Mouse (Mus musculus) erythroblast, adult 5-6 weeks (primary cell): Measurements from ENCODE around the gene Gnaq. TPM values are rescaled to one million over a fixed set of nuclear protein-coding genes. Genes with fewer than 3 reads are reported as not detected.

Experiments
- ATAC-seq: replicated peaks from 2 replicates; pipeline ENCODE4 v1.8.0; 2016; ENCODE audit warnings: moderate number of reproducible peaks, mild to moderate bottlenecking, moderate TSS enrichment, inconsistent platforms; ENCODE audit not compliant: poor library complexity, low FRiP score, severe bottlenecking
- total RNA-seq, 2 experiments: library from RNA; stranded (forward) in 1 of 2; stranded (reverse) in 1 of 2; fragments of 150-400 nt in 1 of 2; fragments of 200-764, 138-1000 nt in 1 of 2; gene quantifications; 2 replicates each; pipeline versions ENCODE4 v1.2.3 to v1.2.4; 2015 to 2017; ENCODE audit warnings: low replicate concordance in 2 of 2

Gnaq gene
- total RNA-seq, 2 experiments from 2014 or later: 7.7 to 12.9 TPM

- ATAC-seq: no peak
These were observed 51.1 kb downstream of the Gnaq start for GRCm38 (mm10) chr19:16183592-16184365.

DNA sequence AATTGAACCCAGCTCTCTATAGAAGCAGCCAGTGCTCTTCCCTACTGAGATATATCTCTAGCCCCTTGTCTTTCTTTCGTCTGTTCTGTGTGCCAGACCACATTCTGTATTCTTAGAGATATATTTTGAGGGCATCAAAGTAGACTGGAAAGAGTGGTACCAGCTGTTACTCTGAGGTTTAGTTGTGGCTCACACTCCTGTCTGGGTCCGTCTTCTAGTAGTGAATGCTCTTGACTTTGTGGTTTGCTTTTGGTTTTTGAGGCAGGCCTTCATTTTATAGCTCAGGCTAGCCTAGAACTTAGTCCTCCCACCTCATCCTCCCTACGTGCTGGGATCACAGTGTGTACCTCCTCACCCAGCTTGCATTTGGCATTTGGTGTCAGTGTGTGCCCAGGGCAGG lies 54.4 kb downstream of the Gnaq start:
- ATAC-seq: no peak

GRCm38 (mm10) chr19:16187952-16188351 lies 55.3 kb downstream of the Gnaq start:
- ATAC-seq: no peak

- no peak for ATAC-seq
These were observed 56.6 kb downstream of the Gnaq start for GRCm38 (mm10) chr19:16189066-16189765.

- no peak for ATAC-seq
These were observed 65.5 kb downstream of the Gnaq start for GRCm38 (mm10) chr19:16198162-16198561.

DNA sequence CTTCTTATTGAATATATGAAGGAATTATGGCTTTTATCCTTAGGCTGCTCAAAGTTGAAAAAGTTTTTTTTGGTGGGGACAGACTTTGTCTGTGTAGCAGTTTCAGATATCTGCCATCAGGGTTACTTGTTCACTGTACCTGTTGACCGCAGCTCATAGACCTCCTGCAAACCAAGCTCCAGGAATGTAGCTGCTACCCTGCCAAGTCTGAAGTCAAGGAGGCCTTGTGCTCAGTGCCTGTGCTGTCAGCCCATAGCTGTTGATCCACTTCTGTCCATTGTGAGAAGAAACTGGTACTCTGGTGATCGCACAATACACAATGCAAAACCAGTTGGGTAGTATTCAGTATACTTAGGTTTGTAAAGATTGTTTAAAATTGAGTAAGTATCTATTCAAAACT lies 68.7 kb downstream of the Gnaq start:
- no peak for ATAC-seq

DNA sequence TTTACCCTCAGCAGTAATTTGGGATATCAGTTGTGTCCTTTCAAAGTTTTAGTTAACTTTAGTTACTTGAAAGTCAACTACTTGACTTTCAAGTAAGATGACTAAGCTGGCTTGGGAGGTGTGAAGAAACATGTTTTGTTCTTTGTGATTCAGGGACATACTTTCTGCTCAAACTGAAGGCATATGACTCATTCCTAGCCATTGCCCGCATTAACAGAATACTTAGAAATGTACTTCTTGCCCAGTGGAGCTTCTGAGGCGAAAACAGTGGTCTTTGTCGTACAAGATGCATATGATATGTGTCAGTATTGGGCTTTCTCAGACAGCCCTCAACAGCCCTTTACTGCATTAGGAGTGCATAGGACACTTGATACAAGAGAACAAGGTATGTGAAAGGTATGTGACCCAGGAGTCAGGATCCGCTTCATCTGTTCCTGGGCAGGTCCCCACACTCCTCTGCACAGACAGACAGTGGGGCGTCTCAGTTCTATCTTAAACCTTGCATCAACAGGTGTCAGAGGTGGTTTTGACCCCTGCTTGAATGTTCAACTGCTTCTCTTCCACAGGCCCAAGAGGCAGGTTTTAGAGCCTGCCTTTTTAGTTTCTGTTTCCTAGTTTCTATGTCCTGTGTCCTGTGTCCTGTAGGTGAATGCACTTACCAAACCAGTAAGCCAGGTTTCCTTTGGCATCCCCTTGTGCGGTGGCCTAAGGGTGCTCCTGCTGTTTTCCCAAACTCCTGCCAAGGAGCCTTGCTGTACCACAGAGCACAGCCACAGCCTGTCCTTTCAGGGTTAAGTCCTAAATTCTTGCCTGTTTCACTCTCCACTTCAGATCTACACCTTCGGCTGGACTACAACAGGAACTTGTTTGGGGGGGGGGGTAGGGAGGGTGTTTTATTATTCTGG lies 72.4 kb downstream of the Gnaq start:
- ATAC-seq: no peak

DNA sequence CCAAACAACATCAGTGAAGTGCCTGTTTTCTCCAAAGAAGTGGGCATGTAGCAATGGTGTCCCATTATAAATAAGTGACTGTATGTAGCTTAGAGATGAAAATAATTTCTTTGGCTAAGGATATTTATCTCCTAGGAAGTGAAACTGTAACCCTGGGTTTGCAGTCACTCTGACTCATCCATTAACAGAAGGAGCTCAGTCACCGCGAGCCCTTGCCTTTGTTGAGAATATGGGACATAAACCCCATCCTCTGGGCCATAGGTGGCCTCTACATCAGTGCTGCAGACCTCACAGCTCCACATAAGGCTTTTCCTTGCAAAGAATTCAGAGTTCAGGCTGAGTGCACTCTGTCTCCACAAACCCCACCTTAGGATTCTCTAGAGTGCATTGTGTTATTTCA lies 77.0 kb downstream of the Gnaq start:
- no peak for ATAC-seq

- no peak for ATAC-seq
These were observed 82.3 kb downstream of the Gnaq start for GRCm38 (mm10) chr19:16214946-16215345.

- no peak for ATAC-seq
These were observed 82.9 kb downstream of the Gnaq start for GRCm38 (mm10) chr19:16215430-16216016.

GRCm38 (mm10) chr19:16219978-16220377 lies 87.3 kb downstream of the Gnaq start:
- ATAC-seq: no peak

DNA sequence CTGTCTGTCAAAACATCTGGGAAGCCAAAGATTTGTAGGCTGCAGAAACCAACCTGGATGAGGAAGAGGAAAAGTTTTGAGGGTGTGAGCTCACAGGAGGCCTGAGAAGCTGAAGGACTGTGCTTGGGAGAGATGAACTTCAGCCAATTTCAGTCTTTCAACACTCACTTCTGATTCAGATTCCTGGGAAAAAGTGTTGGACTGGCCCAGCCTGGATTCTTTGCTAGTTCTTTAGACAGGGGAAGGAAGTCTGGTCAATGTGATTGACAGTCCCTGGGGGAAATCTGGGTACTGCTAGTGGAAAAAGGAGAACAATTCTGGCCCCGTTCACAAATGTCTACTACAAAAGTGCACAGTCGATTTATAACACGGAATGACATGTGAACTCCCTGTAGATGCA lies 89.9 kb downstream of the Gnaq start:
- ATAC-seq: no peak

- no peak for ATAC-seq
These were observed 90.5 kb downstream of the Gnaq start for GRCm38 (mm10) chr19:16223126-16223525.

DNA sequence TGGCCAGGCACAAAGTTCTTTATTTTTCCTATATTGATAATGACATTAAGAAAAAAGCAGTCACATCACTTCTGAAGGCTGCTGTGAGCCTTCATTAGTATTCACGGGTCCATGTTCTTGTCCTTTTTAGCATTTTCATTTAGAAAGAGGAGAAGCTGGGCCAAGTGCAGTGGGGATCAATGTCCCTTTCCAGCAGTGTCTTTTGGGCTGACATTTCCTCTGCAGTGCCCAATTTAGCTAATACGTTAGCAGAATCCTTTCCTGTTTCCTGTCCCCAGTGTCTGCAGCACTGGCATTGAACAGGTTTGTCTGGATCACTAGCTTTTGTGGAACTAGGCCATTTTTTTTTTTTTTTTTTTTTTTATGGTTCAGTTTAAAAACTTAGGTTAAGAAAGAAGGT lies 92.2 kb downstream of the Gnaq start:
- ATAC-seq: no peak

DNA sequence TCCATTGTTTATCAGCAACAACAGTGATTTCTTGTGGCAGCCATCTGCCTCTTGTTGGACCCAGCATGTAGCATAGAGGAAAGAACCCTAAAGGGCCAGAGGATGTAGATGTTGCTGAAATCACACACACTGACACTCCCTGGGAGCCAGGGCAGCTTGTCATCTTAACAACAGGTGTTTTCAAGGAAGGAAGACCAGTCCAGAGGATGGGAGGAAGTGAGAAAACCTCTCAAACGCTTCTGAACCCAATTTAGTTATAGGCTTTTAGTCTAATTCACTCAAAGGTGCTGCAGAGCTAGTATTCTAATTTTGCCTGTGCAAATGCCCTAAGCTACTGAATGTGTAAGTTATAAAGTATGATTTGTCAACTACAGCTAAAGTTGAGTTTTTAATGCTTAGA lies 99.0 kb downstream of the Gnaq start:
- ATAC-seq: no peak

GRCm38 (mm10) chr19:16235594-16235993 lies 103.0 kb downstream of the Gnaq start:
- ATAC-seq: no peak

- no peak for ATAC-seq
These were observed 104.4 kb downstream of the Gnaq start for GRCm38 (mm10) chr19:16237034-16237433.

GRCm38 (mm10) chr19:16238072-16238471 lies 105.4 kb downstream of the Gnaq start:
- no peak for ATAC-seq

- ATAC-seq: no peak
These were observed 105.9 kb downstream of the Gnaq start for GRCm38 (mm10) chr19:16238512-16238911.

- ATAC-seq: no peak
These were observed 110.1 kb downstream of the Gnaq start for GRCm38 (mm10) chr19:16242708-16243107.
